Mouse (Mus musculus) layer of hippocampus, postnatal 10 days (tissue): ENCODE data around the gene Zfp385c. TPM values are rescaled to one million over a fixed set of nuclear protein-coding genes. Genes with fewer than 3 reads are reported as not detected.
"Not testable (repeated sequence)": the region's sequence is repeated elsewhere in the genome, so short reads cannot be mapped to it uniquely, and the experiment has no call there.

ENCODE experiments used
- DNase-seq, 2 experiments: peaks; one replicate each; pipeline ENCODE4 v3.0.0; 2021; ENCODE audit warnings: low spot score in 2 of 2
- total RNA-seq, 2 experiments: library from RNA; stranded (reverse); gene quantifications; 2 replicates each; pipeline ENCODE4 v1.2.3; 2021

The Zfp385c gene
- total RNA-seq, 2 experiments from 2014 or later: 0.54 to 0.57 TPM

DNA sequence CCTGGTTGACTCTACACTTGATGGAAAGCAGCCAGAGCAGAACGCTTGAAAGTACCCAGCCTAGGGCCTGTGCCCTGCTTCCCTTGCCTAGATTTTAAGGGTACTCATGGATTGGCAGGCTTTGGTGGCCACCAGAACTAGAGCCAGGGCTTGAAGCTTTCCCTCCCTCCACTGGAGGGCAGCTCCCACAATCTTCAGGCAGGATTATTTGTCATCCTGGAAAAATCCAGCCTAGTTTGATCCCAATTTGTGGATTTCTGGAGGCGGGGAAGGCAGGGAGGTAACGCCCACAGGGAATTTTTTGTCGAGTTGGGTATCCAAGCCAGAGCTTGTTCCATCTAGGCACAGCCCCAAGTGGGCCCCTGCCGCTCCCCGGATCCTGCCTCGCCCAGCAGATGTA is 1.9 kb downstream of the Zfp385c start:
- no peak for DNase-seq

DNA sequence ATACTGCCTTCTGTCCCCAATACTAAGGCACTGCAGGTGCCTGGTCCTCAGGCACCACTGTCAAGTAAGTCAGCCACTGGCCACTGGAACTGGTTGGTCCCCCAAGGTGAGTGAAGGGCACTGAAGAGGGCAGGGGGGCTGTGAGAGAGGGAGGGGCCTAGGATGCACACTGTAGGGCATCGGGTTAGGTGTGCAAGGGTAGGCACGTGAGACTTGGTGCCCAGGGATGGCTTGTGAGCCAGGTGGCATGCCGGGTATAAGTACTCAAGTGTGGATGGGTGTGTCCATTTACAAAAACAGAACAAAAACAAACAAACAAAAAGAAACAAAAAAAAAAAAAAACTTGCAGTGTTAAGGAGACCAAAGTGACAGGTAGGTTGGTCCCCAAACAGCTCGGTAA is 3.8 kb downstream of the Zfp385c start:
- DNase-seq: no peak

GRCm38 (mm10) chr11:100687265-100687664 is 5.0 kb downstream of the Zfp385c start:
- no peak for DNase-seq

DNA sequence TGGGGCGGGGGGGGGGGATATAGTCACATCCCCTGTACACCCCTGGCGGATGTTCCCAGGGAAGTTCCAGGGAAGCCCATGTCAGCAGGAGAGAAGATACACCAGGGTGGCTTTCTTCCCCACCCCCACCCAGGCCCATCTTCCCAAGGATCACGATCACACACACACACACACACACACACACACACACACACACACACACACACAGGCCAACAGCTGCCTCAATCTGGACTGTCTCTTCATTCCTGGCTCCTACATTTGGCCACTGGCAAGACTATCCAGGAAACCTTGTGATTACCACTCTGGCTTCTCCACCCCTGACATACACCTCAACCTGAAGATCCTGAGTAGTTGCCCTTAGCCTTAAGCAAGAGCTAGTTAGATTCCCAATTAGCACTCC is 6.9 kb downstream of the Zfp385c start:
- DNase-seq: no peak

- DNase-seq: no peak
Measured at GRCm38 (mm10) chr11:100684084-100684483, 8.2 kb downstream of the Zfp385c start.

DNA sequence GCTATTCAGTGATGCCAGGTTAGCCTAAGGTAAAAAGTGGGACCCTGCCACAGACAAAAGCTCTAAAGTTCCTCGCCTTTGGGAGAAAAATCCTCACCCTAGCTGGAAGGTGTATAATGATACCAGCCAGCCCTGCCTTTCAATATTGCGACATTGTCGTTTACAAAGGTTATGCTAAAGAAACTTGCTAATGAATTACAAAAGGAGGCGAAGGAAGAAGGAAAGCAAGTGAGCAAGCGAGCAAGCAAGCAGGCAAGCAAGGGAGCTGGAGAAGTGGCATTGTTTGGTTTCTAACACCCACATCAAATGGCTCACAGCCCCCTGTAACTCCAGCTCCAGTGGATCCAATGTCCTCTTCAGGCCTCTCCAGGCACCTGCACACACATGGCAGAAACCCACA is 9.7 kb downstream of the Zfp385c start:
- DNase-seq: no peak

DNA sequence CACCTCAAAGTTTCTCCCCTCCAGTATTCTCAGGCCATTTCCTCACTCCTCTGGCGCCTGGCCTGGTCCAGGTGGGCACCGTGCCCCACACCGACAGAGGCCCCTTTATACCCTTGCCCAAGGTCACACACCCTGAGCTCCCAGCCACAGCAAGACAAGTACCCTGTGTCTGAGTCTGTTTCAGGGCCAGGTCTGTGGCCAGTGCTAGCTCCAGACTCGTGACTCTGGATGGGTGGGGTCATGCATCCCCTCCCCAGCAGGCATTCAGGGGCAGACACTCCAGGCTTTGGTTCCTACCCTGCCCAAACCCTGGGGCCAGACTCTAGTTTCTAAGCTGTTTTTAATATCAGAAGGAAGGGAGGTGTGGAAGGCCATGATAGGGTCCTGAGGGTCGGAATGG is 10.4 kb downstream of the Zfp385c start:
- DNase-seq: no peak

DNA sequence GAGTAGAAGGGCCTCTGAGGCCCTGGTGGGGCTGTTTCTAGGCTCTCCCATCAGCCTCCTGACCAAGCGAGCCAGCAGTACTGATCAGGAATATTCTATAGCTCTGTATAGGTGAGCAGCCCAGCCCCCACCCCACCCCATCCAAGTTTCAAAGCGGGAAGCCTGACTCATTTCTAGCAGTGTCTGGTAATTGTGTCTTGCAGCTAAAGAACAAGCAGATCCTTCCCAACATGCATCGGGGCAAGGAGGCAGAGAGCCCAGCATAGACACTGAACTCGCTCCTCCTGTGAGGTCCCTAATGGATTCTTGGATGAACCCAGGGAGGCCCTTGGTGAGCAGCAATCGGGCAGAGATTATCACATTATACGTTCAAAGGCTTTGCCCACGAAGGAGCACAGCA is 14.4 kb downstream of the Zfp385c start:
- DNase-seq: no peak

- peak in 1 of 2 experiments; percentile 44 for DNase-seq
Measured at GRCm38 (mm10) chr11:100673169-100673568, 19.1 kb downstream of the Zfp385c start.

GRCm38 (mm10) chr11:100671956-100672355 is 20.3 kb downstream of the Zfp385c start:
- DNase-seq: no peak

DNA sequence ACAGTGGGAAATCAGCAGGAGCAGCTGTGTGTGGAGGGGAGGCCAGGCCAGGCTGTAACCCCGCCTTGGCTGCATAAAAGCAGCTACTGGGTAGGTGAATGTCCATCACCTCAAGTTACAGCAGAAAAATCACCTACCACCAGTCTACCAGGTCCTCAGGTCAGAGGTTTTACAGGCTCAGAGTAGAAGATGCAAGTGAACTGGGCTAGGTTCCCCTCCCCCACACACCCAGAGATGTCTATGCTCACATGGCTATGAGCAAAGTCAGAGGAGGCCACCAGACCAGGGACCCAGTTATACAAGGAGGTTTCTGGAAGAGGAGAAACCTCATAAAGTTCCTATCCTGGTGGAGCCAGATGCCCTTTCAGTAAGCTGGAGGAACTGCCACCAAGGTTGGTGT is 21.2 kb downstream of the Zfp385c start:
- no peak for DNase-seq

DNA sequence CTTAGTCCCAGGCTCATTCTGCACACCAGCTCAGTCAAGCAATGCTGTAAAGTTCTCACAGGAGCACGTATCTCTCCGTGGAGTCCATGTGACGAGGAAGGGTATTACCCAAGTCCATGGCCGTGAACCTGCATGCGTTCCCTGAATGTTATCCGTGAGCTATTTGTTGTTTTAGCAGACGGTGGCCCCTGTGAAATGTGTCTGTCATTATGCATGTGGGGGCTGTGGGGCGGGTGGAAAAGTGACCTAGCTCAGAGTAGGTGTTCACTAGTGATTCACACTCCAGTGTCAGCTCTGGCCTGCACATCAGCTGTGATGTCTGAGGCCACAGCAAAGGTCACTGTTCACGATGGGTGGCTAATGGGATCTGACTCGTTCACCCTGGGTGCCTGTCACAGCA is 32.4 kb downstream of the Zfp385c start:
- DNase-seq: no peak

DNA sequence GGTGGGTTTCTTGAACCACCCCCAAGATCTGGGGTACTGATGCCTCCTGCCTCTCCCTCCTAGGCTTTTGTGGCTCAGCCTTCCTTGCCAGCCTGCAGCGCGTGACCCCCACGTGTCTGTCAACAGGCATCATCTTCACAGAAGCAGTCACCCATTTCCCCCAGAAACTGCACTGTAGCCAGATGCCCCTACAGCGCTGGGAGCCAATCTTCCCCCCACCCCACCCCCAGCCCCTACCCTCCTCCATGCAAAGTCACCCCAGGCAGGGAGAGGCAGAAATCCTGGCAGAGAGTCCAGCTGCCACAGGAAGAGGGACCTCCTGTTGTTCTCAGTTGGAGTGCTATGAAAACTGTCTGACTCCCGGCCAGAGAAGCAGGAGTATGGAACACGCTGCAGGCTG is 35.8 kb downstream of the Zfp385c start:
- peak; percentile 28 to 45 for DNase-seq

- not testable (repeated sequence) for DNase-seq
Measured at GRCm38 (mm10) chr11:100655589-100655988, 36.7 kb downstream of the Zfp385c start.

GRCm38 (mm10) chr11:100651748-100652147 is 40.5 kb downstream of the Zfp385c start:
- DNase-seq: no peak

GRCm38 (mm10) chr11:100651205-100651604 is 41.0 kb downstream of the Zfp385c start:
- DNase-seq: no peak

DNA sequence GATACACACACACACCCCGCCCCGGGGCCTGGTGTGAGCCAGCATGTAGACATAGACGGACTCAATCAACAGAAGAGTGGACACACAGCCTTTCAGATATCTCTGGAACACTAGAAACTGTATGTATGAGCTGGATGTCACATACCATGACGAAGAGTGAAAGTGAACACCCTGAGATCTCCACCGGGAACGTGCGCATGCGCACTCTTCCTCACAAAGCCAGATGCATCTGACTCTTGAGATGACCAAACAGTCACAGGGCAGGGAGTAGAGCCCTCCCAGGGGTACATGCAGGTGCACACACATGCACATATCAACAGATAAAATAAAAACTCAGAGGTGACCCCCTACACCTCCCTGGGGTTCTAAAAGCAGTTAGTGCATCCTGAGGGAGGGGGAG is 43.9 kb downstream of the Zfp385c start:
- no peak for DNase-seq

GRCm38 (mm10) chr11:100646265-100646664 is 46.0 kb downstream of the Zfp385c start:
- peak; percentile 44 to 56 for DNase-seq

DNA sequence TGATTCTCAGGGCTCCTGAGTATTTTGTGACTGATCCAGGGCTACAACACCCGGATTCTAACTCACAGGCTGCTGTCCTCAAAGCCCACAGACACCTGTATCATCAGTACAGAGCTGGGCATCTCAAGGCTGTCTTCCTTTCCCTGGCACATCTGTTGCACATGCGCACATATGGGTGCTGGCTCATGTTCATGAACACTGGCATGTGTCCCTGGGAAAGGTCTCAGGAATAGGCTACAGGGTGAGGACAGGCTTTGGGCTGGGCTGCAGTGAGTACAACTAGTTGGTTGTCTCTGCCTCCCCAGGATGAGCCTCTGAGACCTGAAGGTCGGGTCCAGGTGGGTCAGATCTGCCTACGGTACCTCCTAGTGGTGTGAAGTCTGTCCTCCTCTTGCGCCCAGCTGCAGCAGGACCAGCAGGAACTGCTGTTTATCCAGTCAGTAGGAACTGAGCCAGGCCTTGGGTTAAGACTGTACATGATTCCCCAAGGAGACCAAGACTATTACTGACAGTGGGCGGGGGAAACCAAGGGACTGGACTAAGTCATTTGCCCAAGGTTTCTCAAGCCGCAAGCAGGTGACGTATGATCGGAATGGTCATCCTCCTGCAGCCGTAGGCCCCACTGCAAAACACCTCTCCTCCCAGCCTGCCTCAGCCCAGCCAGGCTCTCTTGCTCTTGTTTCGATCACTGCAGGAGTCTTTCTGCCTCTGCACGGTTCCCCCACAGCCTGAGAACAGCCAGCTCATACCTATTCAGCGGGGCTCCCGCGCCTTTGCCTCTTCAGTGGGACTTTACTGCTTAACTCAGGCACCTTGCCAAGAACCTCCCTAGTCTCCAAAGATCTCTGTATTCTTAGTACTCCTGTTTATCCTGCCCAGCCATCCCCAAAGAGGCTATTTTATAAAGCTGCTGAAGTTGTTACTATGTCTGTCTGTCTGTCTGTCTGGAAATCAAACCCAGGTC is 48.4 kb downstream of the Zfp385c start:
- no peak for DNase-seq

DNA sequence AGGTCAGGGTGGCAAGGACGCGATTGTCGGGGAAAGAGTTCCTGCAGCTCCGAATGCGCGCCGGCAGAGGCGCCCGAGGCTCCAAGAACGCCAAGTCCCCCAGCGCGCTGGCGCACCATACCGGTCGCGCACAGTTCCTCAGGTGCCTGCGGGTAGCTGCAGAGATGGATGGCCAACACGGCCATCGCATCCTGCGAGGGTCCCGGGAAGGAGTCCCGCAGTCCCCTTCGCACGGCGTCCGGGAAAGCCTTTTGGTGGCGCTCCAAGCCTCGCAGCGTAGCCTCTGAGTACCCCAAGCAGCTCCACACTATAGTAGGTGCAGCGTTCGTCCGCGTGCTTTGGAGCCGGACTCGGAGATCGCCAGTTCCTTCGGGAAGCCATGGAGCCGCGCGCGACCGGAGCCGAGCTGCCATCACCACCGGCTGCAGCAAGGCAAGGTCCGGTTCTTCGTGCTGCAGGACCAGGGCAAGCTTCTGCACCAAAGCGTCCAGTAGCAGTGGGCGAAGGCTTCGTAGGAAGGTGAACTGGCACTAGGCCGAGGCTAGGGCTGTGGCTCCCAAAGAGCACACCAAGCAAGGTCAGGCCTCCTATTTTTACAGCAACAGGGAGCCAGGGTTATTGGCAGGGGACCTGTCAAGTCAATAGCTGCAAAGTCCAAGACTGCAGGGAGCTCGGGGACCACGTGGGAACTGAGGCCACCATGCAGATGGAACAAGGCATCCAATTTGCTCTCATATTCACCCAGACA is 51.9 kb downstream of the Zfp385c start:
- peak in 1 of 2 experiments; percentile 61 for DNase-seq

DNA sequence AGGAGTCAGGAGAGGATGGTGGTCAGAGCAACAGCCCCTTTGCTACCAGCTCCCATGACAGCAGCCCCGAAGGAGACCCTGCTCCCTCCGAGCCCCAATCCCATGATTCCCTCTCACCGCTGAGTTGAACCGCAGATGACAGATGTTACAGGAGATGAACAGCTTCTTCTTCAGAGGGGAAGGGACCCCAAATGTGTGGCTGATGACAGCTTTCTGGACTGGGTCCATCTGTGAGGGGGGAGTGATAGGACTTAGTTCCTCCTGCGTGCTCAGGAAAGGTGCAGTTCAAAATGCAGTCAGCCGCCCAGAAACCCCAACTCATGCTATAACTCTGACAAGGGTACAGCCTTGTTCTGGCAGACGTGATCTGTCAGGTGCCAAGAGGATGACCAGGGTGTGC is 57.7 kb downstream of the Zfp385c start:
- DNase-seq: no peak

GRCm38 (mm10) chr11:100628862-100629352 is 63.3 kb downstream of the Zfp385c start:
- DNase-seq: peak; percentile 42 to 46
